Mouse (Mus musculus) limb, embryonic 15.5 days (tissue): ENCODE measurements around the gene Adssl1. TPM values are rescaled to one million over a fixed set of nuclear protein-coding genes. Genes with fewer than 3 reads are reported as not detected.

Source experiments
- microRNA-seq: library from miRNA; unstranded; fragments of <30 nt; microRNA quantifications from one replicate; pipeline ENCODE4, GENCODE M21; 2016
- polyA plus RNA-seq: library from polyadenylated mRNA; unstranded; fragments of >200 nt; fragmentation: Nextera tagmentation; extraction: Ambion mirVana; gene quantifications from 2 replicates; pipeline ENCODE4 v1.2.1, GENCODE M21; 2015

Adssl1 gene
- polyA plus RNA-seq, 1 experiment from 2014 or later = 11.6 TPM

Small RNAs within 50 kb of the gene (microRNA-seq; reads per million reads assigned to microRNA genes)
- gene Mir6939 = not detected

Other genes with a start within 250 kb of the Adssl1 start
- 0.47 and 0.50 TPM in 2 replicates for gene A530016L24Rik, start 130.6 kb upstream of the Adssl1 start, polyA plus RNA-seq
- 0.10 and 0.45 TPM in 2 replicates for gene Tmem179, start 103.3 kb upstream of the Adssl1 start, polyA plus RNA-seq
- gene Inf2, start 31.3 kb upstream of the Adssl1 start, polyA plus RNA-seq = 7.4 and 7.6 TPM in 2 replicates
- 195 and 218 TPM in 2 replicates for gene Siva1, start 24.6 kb downstream of the Adssl1 start, polyA plus RNA-seq
- gene Akt1, start 54.8 kb downstream of the Adssl1 start, polyA plus RNA-seq = 75.1 and 86.0 TPM in 2 replicates
- gene Zbtb42, start 58.8 kb downstream of the Adssl1 start, polyA plus RNA-seq = 3.4 and 3.7 TPM in 2 replicates
- gene Cep170b, start 100.4 kb downstream of the Adssl1 start, polyA plus RNA-seq = 24.0 and 26.7 TPM in 2 replicates
- 13.1 and 14.5 TPM in 2 replicates for gene Pld4, start 140.6 kb downstream of the Adssl1 start, polyA plus RNA-seq
- 9.4 and 9.8 TPM in 2 replicates for gene Ahnak2, start 182.6 kb downstream of the Adssl1 start, polyA plus RNA-seq
- gene Clba1, start 188.9 kb downstream of the Adssl1 start, polyA plus RNA-seq = 5.9 and 6.4 TPM in 2 replicates
- gene Cdca4, start 209.4 kb downstream of the Adssl1 start, polyA plus RNA-seq = 105 TPM in 2 replicates
- gene Gpr132, start 248.2 kb downstream of the Adssl1 start, polyA plus RNA-seq = 0.20 and 0.41 TPM in 2 replicates